Mouse (Mus musculus): ENCODE data around the gene Tbc1d10a.

DNA sequence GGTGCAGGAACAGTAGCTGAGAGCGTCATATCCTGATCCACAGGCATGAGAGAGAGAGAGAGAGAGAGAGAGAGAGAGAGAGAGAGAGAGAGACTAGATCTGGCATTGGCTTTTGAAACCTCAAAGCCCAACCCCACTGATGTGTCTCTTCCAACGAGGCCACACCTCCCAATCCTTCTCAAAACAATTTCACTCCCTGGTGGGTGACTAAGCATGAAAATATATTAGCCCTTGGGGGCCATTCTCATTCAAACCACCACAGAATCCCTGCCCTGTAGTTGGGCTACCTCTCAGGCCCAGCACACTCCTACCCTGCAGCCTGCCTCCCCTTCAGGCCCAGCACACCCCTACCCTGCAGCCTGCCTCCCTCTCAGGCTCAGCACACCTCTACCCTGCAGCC, 66.3 kb downstream of the Tbc1d10a start:
- no peak for TF ChIP-seq GATA1 (IDR thresholded peaks at IDR 0.05; ENCODE audit: borderline replicate concordance, low read length)
- TF ChIP-seq FLI1 (IDR thresholded peaks at IDR 0.05; ENCODE audit: low read length) = no peak

Measured in megakaryocyte, embryonic 14.5 days (primary cell).